Mouse (Mus musculus) megakaryocyte progenitor cell, adult 5-6 weeks (primary cell): ENCODE measurements at regions not wholly inside any gene's neighbourhood (a gene's known extent, or its start where the extent isn't known, plus 50 kb on each side); places are given as distances from the start of the nearest gene placed in this dataset.

Experiments used
- ATAC-seq: replicated peaks from 2 replicates; pipeline ENCODE4 v1.8.0; 2016; ENCODE audit warnings: mild to moderate bottlenecking, moderate TSS enrichment, inconsistent platforms; ENCODE audit not compliant: poor library complexity

DNA sequence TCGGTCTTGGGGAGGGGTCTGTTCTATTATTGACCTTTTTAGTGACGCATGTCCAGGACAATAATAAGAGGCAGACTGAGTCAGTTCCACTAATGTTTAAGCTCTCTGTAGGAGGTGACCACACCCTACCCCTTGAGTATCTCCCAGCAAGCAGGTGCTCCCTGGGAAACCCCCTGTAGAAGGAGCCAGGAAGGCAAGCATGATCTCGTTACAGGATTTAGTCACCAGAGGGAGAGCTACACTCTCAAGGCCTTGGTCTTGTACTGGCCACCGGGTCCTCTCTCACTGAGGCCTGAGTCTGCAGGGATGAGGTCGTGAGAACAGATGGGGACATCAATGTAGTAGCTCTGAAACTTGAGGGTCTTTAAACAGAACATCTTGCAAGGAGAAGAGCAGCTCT, 55.3 kb upstream of the Ccnd2 start:
- no peak for ATAC-seq

DNA sequence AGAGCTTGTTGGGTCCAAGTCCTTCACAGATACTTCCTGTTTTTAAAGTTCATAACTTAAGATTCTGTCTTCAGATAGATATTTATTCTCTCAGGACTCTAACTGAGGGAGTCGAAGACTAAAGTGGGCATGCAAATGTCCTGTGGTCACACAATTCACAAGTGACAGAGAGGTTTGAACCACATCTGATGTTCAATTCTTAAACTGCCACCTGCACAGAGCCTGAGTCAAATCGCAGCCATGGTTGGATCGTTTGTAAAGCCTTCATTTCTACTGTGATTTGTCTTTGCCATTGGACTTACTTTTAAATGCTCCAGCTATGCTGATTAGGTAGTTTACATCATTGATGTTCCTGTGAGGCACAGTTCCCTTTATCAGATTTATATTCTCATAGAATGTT, 61.4 kb upstream of the Ccnd2 start:
- ATAC-seq: no peak

DNA sequence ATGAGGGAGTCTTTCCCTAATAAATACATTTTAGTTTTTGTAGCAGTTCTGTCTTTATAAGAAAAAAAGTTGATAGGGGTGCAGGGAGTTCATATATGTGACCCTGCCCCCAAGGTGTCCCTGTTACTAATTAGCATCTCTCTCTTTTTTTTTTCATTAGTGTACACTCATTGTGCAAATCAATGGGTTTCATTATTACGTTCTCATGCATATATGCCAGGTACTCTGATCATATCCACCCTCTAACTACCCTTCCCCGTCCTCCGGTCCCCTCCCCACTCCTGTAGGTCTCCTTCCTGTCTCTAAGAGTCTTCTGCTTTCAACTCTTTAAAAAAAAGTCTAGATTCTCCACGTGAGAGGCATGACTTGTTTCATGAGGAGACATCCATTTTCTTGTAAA, 63.9 kb upstream of the Ccnd2 start:
- no peak for ATAC-seq

DNA sequence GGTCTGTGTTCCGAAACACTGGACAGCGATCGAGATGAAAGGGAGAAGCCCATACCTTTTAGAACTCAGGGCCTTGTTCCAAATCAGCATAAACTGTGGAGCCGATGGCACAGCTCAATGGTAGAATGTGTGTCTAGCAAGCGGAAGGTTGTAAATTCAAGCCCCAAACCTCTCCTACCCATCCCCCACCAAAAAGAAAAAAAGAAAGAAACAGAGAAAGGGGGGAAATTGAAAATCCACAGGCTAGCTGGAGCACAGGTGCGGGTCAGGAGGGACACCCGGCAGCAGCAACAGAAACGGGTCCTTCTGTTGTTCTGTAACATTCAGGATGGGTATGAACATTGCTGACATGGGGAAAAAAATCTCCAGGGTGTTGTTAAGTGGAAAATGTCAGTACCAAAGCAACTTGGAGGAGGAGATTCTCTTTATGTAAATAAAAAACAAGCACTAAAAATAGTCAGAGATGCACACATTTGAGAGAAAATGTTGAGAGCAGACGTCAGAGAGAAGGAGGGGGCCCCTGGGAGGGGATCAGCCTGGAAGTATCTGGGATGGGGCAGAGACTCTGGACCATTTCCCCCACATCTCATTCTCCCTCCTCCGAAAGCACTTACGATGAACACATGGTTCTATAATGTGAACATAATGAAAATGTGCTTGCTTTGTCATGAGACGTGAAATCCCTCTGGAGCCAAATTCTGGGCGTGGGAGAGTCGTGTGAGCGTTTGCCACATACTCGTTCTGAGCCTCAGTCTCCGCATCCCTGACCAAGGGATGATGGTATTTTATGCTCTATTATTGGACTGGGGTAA, 66.8 kb upstream of the Ccnd2 start:
- ATAC-seq: no peak

DNA sequence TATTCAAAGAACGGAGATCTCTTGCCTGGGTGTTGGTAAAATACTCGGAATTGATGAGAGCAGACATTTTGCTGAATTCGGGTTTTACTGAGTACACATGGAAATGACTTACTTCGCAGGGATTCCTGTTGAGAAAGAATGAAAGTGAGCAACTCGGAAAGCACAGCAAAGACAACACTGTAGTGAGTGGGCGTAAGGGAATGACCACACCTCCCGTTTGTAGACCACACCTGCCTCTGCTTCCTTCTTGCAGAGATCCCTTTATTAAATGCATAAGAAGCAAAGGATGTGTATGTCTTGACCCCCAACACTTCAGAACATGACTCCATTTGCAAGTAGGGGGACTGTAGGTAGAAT, 67.4 kb upstream of the Ccnd2 start:
- no peak for ATAC-seq

DNA sequence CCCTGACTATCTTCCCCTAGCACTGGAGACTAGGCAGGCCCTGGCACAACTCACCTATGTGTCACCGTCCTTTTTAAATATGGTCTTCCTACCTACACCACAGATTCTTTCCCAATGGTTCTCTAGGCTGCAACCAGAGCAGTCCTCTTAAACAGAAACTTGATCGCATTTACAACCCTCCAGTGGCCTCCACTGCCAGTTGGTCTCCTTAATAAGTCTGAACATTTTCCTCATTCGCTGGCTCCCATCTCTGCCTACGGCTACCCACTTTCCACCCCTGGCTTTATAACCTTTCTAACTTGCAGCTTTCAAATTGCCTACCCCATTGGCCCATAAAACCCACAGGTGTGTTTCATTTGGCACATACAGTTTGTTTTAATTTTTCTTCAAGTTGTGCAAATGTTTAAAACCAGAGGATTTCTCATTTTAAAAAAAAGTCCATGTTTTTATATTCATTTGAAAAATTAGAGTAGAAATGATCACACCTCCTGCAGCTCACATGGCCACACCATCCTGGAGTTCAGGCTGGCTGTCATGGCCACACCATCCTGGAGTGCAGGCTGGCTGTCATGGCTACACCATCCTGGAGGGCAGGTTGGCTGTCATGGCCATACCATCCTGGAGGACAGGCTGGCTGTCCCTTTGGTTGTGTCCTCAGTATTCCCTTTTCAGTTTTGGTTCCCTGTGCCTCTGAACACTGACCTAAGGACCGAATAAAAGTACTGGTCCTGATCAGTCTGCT, 74.4 kb upstream of the Ccnd2 start:
- no peak for ATAC-seq

DNA sequence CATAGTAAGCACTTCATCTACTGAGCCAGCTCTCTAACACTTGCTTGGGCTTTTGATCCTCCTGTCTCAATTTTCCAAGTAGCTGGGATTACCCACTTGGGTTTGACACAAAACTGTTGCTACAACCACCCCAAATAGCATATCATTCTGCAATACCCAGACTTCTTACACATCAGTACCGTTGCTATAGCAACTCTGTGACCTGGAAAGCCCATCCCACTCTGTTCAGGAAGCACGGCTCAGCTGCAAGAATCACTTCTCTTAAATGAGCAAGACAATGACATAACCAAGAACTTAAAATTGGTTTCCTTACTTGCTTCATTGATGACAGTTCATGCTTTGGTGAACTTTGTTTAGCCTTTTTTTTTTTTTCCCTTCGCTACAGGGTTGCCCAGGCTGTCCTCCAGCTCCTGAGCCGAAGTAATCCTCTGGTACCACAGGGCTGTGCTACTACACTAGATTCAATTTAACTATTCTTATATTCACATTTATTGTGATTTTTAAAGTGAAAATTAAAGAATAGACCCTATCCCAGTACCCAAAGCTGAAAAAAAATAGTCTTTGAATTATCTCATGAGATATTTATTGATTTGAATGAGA, 84.6 kb upstream of the Ccnd2 start:
- ATAC-seq: peak; percentile 91

DNA sequence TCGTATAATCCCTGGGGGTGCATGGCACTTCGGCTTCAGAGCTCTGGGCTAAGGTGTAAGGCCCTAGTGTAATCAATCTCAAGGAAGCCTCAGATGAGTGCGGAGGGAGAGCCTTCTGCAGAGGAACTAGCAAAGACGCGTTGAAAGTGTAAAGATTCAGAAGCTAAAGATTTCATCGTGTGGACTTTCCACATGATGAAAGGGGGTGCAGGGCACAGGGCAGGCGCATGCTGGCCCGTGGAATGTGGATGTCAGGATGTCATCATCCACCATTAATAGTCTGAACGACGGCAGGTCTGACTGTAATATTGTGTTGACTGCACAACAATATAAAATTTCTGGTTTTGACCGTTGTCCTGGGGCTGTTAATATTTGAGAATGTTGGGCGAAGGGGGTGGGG, 85.2 kb upstream of the Ccnd2 start:
- ATAC-seq: no peak

DNA sequence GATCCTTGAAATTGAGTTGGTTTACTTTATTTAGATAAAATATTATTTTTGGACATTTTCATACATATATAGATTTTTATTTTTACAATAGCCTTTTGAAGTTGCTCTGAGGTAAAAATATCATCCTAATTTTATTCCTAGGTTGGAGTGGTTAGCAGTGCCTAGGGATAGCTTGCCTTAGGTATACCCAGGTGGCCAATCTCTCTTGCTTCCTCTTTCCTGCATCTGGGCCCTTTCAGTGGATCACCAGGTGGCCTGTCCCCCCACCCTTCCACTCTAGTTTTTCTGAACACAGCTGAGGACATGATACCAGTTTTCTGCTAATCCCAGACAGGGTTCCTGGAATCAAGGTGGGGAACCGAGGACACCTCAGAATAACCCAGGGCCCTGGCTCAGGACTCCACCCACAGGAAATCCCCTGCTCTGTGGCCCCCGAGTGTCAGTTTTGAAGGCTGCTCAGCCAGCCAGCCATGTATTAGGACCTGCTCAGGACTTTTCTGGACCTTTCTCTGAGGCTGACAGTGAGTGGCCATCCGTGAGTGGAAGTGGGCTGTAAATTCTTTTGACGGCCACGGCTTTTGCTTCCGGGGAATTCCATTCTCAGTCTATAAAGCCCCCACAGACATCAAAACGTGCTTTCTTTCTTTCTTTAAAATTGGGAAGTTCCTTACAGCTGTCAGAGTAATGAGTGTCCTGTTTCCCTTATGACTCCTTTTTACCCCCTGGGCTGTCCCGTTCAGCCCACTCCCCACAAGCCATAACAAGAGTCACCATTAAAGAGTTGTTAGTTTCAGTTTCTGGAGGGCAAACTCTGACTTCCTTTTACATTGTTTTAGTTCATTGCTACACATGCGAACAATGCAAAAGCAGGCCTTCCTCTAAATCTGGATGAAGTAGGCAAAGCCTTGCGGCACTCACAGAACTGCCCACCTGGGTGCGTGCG, 87.8 kb upstream of the Ccnd2 start:
- ATAC-seq: peak; percentile 37

DNA sequence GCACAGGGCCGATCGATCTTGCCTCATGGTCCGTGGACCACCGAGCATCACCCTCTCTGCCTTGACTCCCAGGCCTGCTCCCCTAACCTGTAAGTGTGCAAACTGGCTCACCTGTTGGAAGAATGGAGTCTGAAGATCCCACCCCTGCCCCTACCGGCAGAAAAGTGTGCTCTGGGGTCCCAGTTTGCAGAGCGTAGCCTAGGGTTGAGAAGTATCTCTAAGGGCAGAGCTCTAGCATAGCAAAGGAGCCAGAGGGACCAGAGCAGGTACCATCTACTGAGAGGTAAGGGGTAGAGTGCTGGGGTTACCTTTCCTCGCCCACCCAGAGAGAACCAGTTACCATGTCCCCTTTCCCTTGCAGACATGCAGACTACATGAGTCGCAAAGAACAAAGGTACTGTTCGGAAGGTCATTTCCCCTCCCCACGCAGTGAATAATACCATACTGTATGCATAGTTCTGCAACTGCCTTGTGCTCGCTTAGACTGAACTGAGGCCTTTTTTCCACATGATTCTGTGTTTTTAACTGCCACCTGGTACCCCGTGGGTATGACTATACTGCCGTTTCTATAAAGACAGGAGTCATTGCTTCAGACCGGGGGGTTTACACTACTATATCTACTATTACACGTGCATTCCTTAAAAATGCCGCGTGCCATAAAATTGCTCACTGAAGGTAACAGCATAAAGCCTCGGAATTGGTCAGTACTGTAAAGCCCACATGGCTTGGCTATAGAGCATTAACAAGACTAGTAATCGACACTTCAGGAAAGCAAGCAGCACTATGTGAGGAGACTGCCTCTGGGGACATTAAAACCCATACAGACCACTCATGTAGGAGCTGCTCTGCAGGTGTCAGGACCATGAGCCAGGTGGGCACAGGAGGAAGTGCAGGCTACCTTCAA, 88.7 kb upstream of the Ccnd2 start:
- no peak for ATAC-seq

DNA sequence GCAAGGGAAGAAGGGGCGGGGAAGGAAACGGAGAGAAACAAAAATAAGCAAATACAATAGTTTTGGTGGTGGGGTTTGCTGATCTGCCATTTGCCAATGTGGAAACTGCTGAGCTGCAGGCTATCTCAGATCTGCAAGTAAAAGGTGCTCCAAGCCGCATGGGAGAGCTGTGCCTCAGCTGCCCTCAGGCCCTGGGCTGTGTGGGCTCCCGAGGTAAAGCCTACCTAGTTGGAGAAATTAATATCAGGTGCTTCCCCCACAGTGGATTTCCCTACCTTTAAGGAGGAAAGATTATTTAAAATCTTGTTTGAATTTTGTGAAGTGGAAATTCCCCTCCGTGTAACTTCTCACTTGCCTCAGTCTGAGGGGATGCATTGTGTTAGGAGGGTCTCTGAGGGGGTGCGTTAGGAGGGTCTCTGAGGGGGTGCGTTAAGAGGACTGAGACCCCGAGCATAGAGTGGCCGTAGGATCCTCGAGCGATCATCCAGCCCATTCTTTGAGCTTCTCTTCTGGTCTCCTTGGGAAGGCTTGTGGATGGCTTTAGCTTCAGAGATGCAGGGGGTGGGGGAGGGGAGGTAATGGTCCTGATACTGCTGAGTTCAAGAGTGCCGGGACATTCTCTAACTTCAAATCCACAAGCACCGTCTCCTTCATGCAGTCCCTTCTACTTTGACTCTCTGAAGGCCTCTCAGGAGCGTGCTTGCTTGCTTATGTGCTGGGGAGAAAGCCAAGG, 89.9 kb upstream of the Ccnd2 start:
- ATAC-seq: no peak

DNA sequence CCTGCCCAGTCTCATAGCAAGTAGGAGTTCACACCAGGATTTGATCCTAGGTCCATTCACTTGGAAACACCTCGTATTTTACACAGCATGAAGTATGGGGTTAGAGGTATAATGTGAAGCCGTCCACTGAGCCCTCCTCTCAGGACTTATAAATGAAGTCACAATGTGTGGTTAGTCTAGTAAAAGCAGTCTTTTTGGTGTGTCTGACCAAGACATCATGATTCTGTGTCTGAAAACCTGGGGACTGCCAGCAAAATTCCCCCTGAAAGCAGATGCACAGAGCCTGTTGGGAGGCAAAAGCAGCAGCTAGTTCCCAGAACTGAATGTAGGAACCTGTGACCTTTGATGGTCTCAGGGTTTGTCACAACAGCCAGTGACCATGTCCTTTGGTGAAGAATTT, 91.0 kb upstream of the Ccnd2 start:
- no peak for ATAC-seq

DNA sequence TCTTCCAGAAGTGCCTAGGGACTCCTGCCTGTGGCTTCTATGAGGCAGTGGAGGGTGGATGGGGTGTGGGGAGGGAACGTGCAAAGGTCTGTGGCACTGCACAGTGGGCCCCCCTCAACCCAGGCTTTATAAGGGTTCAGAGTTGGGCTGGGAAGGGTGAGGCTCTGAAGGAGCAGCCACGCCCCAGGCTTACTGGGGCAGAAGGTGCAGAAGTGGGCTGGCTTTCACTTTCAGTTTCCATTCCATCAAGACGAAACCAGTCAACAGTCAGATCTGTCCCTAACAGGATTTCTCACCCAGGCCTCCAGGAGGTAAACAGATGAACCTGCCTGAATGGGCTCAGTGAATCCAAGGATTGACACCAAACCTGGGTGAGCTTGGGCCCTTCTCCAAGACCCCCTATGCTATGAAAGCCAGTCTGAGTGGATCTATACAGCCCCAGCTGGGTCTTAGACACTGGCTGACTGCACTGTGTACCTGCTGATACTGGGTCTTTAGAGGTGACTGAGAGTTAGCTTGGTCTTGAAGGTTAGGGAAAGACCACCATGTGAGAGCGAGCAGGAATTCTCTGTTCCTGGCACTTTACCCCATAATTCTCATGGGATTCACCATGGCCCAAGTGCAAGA, 93.9 kb upstream of the Ccnd2 start:
- peak; percentile 92 for ATAC-seq

DNA sequence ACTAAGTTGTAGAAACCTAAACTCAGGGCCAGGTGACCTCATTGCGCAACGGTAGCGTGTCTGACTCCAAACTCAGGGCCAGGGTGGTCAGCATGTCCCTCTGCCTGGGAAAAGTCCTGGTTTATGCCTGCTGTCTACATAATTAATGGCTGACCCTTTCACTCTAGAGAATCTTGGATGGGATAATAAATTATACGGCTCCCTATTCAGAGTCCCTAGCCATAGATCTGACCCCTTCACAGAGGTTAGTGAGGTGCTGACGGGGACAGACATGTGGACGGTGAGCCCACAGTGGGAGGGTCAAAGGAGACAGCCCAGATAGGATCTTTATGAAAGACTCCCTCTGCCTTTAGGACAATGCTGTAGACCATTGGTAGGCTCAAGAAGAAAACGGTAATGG, 94.7 kb upstream of the Ccnd2 start:
- ATAC-seq: no peak

DNA sequence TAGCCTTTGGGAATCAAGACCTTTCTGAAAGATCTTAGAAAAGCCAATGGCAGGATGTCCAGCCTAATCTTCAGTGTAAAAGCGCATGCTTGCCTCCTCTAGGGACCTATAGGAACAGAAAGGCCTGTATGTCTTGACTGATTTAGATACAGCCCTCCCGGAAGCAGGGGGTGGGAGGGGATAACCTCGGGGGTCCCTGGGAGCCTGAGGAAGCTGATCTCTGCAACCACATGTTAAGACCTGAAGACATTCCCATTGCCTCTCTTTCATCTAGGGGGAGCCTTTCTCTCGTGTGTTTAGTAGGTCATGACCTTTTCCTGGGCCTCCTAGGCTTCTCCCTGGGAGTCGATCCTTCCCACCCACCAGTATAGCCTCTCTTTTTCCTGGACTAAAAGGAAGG, 95.3 kb upstream of the Ccnd2 start:
- ATAC-seq: no peak

DNA sequence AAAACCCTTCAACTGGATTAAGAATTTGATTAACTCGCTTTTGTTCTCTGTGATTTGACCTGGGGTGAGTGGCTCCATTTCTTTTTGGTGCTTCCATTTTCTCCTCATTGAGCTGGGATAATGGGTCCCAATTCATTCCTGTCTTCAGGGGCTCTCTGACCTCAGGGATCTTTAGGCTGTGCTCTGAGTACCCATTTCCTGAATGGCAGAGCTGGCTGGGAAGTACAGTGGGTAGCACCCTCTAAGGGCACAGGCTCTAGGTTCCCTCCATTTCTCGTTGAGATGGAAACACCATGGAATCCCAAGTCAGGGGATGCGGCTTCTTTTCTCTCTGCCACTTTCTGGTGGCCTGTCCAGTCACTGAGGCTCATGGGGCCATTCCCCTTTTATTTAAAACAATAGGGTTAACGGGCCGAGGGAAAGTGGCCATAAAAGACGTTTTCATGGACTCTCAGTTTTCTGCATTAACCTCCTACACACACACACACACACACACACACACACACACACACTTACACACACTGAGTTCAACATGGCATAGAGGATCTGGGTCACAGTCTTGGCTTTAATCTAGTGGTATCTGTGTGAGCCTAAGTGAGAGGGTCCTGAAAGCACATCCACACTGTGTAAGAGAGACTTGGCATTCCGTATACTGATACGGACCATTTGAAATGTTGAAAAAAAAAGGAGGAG, 98.3 kb upstream of the Ccnd2 start:
- no peak for ATAC-seq

DNA sequence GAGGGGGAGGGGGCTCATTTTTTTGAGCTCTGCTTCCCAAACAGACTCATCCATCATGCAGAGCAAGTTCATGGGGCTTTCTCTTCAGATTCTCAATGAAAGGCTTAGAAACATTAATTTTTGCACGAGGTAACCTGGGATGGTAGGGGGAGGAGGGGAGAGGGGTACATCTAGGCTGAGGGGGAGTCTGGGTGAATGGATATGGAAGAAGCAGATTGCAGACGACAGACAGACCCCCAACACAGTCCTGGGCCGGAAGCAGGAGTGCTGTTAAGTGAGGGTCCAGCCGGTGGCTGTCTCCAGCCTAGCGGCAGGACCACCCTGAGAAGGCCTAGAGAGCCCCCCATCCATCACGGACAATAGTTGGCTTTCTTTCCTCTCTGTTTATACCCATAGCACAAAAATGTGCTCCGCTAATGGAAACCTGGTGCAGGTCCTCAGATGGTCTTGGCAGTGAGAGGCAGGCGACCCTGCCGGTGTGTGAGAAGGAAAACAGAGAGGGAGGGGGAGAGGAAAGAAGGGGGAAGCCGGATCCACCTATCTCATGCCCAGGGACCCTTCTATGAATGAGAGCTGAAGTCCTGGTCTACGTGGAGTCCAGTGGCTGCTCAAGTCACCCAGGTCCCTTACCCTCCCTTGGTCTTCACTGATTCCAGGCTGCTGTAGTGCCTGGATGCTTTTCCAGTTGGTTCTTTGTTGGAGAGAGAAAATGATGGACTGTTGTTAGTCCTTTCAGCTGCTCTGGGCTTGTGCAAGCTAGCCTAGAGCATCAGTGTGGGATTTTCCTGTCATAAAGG, 99.1 kb upstream of the Ccnd2 start:
- ATAC-seq: no peak

DNA sequence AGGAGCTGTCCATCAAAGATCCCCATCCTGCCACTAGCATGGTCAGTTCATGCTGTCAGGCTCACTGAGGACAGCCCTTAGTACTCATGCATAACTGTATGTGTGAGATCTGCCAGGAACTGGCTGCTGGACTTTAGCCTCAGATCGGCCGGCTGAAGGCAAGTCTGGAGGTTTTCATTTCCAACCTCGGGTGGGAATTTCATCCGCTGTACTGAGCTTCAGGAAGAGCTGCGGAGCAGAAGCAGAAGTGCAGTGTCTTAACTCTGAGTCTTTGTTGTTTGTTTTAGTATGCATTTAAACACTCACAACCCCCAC, 99.6 kb upstream of the Ccnd2 start:
- ATAC-seq: no peak
